Mouse (Mus musculus) neural tube, embryonic 12.5 days (tissue): ENCODE data around the gene Defb39. TPM values are rescaled to one million over a fixed set of nuclear protein-coding genes. Genes with fewer than 3 reads are reported as not detected.

Source experiments
- ATAC-seq: fragments of 200-750 bp; cut with Nextera tagmentation; 2 replicates; pipeline ENCODE4 v1.8.0; 2017; ENCODE audit warnings: low read depth, mild to moderate bottlenecking, moderate TSS enrichment, moderate library complexity; ENCODE audit not compliant: low FRiP score
- H3K27ac ChIP-seq: fragments of 300-500 bp; sonication (generic); 2 replicates; pipeline ENCODE4 v1.5.1; 2016
- H3K27me3 ChIP-seq: fragments of 300-500 bp; sonication (generic); replicated peaks from 2 replicates; pipeline ENCODE4 v1.6.1; 2016; ENCODE audit warnings: mild to moderate bottlenecking
- H3K36me3 ChIP-seq: fragments of 300-500 bp; sonication (generic); 2 replicates; pipeline ENCODE4 v1.6.1; 2016; ENCODE audit warnings: mild to moderate bottlenecking
- H3K4me1 ChIP-seq: fragments of 300-500 bp; sonication (generic); 2 replicates; pipeline ENCODE4 v1.6.1; 2016
- H3K4me2 ChIP-seq: fragments of 300-500 bp; sonication (generic); replicated peaks from 2 replicates; pipeline ENCODE4 v1.6.1; 2016; ENCODE audit warnings: mild to moderate bottlenecking
- H3K4me3 ChIP-seq: fragments of 300-500 bp; sonication (generic); 2 replicates; pipeline ENCODE4 v1.5.1; 2016
- H3K9ac ChIP-seq: fragments of 300-500 bp; sonication (generic); 2 replicates; pipeline ENCODE4 v1.6.1; 2016; ENCODE audit warnings: mild to moderate bottlenecking
- H3K9me3 ChIP-seq: fragments of 300-500 bp; sonication (generic); 2 replicates; pipeline ENCODE4 v1.6.1; 2016; ENCODE audit warnings: mild to moderate bottlenecking
- WGBS: fragments of 180-500 bp; shearing (Covaris S2); methylation state at CpG from one replicate; pipeline ENCODE4 v1.1.7; 2016; 5-methylcytosine and 5-hydroxymethylcytosine counted together
- polyA plus RNA-seq: library from polyadenylated mRNA; unstranded; fragments of >200 nt; fragmentation: Nextera tagmentation; extraction: Ambion mirVana; gene quantifications from 2 replicates; pipeline ENCODE4 v1.2.1, GENCODE M21; 2016

Defb39 gene
- polyA plus RNA-seq: not detected in 2 replicates

DNA sequence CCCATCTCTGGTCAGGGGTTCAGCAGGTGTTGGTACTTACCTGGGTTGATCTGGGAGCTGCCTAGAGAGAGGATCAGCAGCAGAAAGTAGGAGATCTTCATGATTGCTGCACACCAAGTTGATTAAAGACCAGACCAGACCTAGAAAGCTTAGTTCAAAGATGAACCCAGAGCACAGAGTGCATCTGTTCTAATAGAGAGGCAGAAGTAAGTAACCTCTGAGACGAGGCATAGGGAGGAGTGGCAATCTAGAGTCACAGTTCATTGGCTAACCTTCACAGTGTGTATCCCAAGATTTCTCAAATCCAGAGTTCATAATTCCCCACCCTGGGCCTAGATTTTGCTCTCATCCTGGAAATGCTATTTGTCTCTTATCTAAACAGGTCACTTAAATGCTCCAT lies at the start of gene Defb39:
TSS of gene Defb39 (minus strand) at position 101 of the 400 bp plus-strand sequence.
- H3K9ac ChIP-seq: no peak within 1 kb of the TSS
- 93% methylated on average over 1 of the region's 1 CpGs for WGBS
- H3K4me2 ChIP-seq: no peak within 1 kb of the TSS
- H3K4me1 ChIP-seq: no peaks in the 10 kb centered on the region
- H3K27ac ChIP-seq: no peak within 1 kb of the TSS
- H3K36me3 ChIP-seq: no peaks in the 10 kb centered on the region
- H3K27me3 ChIP-seq: no peaks in the 10 kb centered on the region
- no peak within 1 kb of the TSS for H3K4me3 ChIP-seq
- no peak for ATAC-seq
- peaks cover 8% of the 10 kb centered on the region; the same call in 1 of the 2 replicates for H3K9me3 ChIP-seq

- no peak overlapping the region for H3K9ac ChIP-seq
- H3K4me1 ChIP-seq: no peaks in the 10 kb centered on the region
- H3K27ac ChIP-seq: no peak overlapping the region
- H3K4me2 ChIP-seq: no peak overlapping the region
- H3K27me3 ChIP-seq: no peaks in the 10 kb centered on the region
- H3K9me3 ChIP-seq: peaks cover 8% of the 10 kb centered on the region; the same call in 1 of the 2 replicates
- no peaks in the 10 kb centered on the region for H3K36me3 ChIP-seq
- ATAC-seq: no peak
- WGBS: 78% methylated on average over 2 of the region's 2 CpGs
- H3K4me3 ChIP-seq: no peak overlapping the region
Measured at GRCm38 (mm10) chr8:19066013-19066412, 1.4 kb upstream of the Defb39 start.

DNA sequence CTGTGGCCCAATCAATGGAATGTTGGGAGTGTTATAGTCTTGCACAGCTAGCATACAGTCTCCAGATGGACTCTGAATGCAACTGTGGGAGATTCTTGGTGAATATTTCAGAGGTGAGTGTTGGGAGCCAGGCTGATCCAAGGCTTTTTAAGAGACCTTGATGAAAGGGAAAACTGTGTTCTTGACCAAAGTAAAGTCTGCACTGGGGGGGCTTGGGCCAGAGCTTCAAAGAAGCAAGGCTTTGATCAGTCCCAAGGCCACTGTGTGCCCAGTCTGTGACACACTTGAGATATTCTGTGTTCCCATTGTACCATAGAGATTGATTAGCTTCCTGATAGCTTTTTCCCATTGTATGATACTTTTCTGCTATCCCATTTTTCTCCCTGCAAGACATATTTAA lies 1.7 kb downstream of the Defb39 start:
- Histone ChIP-seq H3K27me3 (no peaks in the 10 kb centered on the region), H3K4me2 (no peak overlapping the region)

GRCm38 (mm10) chr8:19045242-19045641 lies 19.4 kb downstream of the Defb39 start:
- no peak overlapping the region for H3K4me2 ChIP-seq
- peaks cover under 1% of the 10 kb centered on the region; the same call in 1 of the 2 replicates for H3K9me3 ChIP-seq
- no peaks in the 10 kb centered on the region for H3K4me1 ChIP-seq
- ATAC-seq: no peak
- H3K9ac ChIP-seq: no peak overlapping the region
- no peak overlapping the region for H3K4me3 ChIP-seq
- no peaks in the 10 kb centered on the region for H3K36me3 ChIP-seq
- 94% methylated on average over 14 of the region's 14 CpGs for WGBS
- no peaks in the 10 kb centered on the region for H3K27me3 ChIP-seq
- no peak overlapping the region for H3K27ac ChIP-seq

More for the DNA sequence above, 1.7 kb downstream of the Defb39 start:
- ATAC-seq: no peak
- H3K27ac ChIP-seq: no peak overlapping the region
- H3K4me3 ChIP-seq: no peak overlapping the region
- no peaks in the 10 kb centered on the region for H3K36me3 ChIP-seq
- peaks cover 8% of the 10 kb centered on the region; the same call in 1 of the 2 replicates for H3K9me3 ChIP-seq
- no peak overlapping the region for H3K9ac ChIP-seq
- H3K4me1 ChIP-seq: no peaks in the 10 kb centered on the region

DNA sequence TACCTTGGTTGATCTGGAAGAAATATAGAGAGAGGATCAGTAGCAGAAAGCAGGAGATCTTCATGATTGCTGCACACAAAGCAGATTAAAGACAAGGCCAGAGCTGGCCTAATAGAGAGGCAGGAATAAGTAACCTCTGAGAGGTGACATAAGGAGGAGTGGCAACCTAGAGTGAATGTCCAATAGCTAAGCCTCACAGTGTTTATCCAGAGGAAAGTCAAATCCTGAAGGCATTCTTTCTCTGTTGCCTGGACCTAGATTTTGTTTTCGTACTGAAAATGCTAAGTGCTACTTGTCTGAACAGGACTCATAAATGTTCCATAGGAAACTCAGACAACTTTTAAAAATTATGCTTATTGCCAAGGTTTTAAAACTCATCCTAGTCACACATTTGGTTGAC lies 38.1 kb downstream of the Defb39 start, which contains the start of gene Defb38:
TSS of gene Defb38 (minus strand) at position 101 of the 400 bp plus-strand sequence.
- Histone ChIP-seq H3K4me2 (no peak within 1 kb of the TSS), H3K9me3 (no peaks in the 10 kb centered on the region), H3K4me3 (no peak within 1 kb of the TSS), H3K4me1 (no peaks in the 10 kb centered on the region), H3K27me3 (no peaks in the 10 kb centered on the region), H3K9ac (no peak within 1 kb of the TSS), H3K36me3 (no peaks in the 10 kb centered on the region), H3K27ac (no peak within 1 kb of the TSS)
- ATAC-seq: no peak
- 91% methylated on average over 1 of the region's 1 CpGs for whole genome bisulfite sequencing

Other genes with a start within 250 kb of the Defb39 start
- not detected in 2 replicates for gene Defb40, start 86.6 kb downstream of the Defb39 start, polyA plus RNA-seq
- not detected in 2 replicates for gene Defb37, start 73.8 kb downstream of the Defb39 start, polyA plus RNA-seq
- not detected in 2 replicates for gene Defb38, start 38.2 kb downstream of the Defb39 start, polyA plus RNA-seq
- gene Defb12, start 50.0 kb upstream of the Defb39 start, polyA plus RNA-seq: not detected in 2 replicates
- gene Defb34, start 58.9 kb upstream of the Defb39 start, polyA plus RNA-seq: not detected in 2 replicates
- not detected in 2 replicates for gene Gm45826, start 76.0 kb upstream of the Defb39 start, polyA plus RNA-seq
- not detected in 2 replicates for gene Defb14, start 129.5 kb upstream of the Defb39 start, polyA plus RNA-seq
- gene Defb4, start 133.9 kb upstream of the Defb39 start, polyA plus RNA-seq: not detected in 2 replicates
- gene Defb6, start 160.7 kb upstream of the Defb39 start, polyA plus RNA-seq: not detected in 2 replicates
- not detected in 2 replicates for gene Defb46, start 175.1 kb upstream of the Defb39 start, polyA plus RNA-seq
- not detected in 2 replicates for gene Defb5, start 182.8 kb upstream of the Defb39 start, polyA plus RNA-seq
- not detected in 2 replicates for gene Defb3, start 228.6 kb upstream of the Defb39 start, polyA plus RNA-seq